Mouse (Mus musculus) left cerebral cortex, adult 18-20 months (tissue): ENCODE data around the gene Mrgprd. TPM values are rescaled to one million over a fixed set of nuclear protein-coding genes. Genes with fewer than 3 reads are reported as not detected.

Experiments used
- DNase-seq, 2 experiments: peaks; one replicate each; pipeline ENCODE4 v3.0.0; 2021 to 2022; ENCODE audit warnings: low spot score in 2 of 2, mixed read lengths in 1 of 2
- long read RNA-seq, 2 experiments: library from polyadenylated mRNA; stranded (forward); transcript quantifications; one replicate each; pipeline ENCODE4 v2.0.0; 2021
- total RNA-seq, 2 experiments: library from RNA; stranded (reverse); gene quantifications; 2 replicates each; pipeline ENCODE4 v1.2.3; 2021

Mrgprd gene
- not detected for total RNA-seq
- long read RNA-seq, experiment 1, result 0 reads
- long read RNA-seq, experiment 2, result 0 reads

GRCm38 (mm10) chr7:145314785-145315411 lies at the start of gene Mrgprd:
Mrgprd (plus strand) TSS chr7:145314835.
- no peak for DNase-seq

GRCm38 (mm10) chr7:145266011-145266410 lies 48.6 kb upstream of the Mrgprd start:
- no peak for DNase-seq

GRCm38 (mm10) chr7:145268890-145269289 lies 45.7 kb upstream of the Mrgprd start:
- no peak for DNase-seq

GRCm38 (mm10) chr7:145270955-145271354 lies 43.7 kb upstream of the Mrgprd start:
- no peak for DNase-seq

GRCm38 (mm10) chr7:145275488-145275887 lies 39.1 kb upstream of the Mrgprd start:
- DNase-seq, result no peak

GRCm38 (mm10) chr7:145281396-145281795 lies 33.2 kb upstream of the Mrgprd start:
- DNase-seq, result no peak

GRCm38 (mm10) chr7:145283041-145283440 lies 31.6 kb upstream of the Mrgprd start:
- DNase-seq, result no peak

- DNase-seq, result peak; percentile 91
Measured at GRCm38 (mm10) chr7:145283487-145284187, 31.0 kb upstream of the Mrgprd start, which contains the start of gene Tpcn2. Tpcn2 (minus strand) TSS chr7:145284011.

- DNase-seq, result no peak
Measured at GRCm38 (mm10) chr7:145284293-145284692, 30.3 kb upstream of the Mrgprd start.

GRCm38 (mm10) chr7:145285476-145285875 lies 29.2 kb upstream of the Mrgprd start:
- DNase-seq, result no peak

GRCm38 (mm10) chr7:145287410-145287809 lies 27.2 kb upstream of the Mrgprd start:
- DNase-seq, result no peak

- DNase-seq, result peak in 1 of 2 experiments; percentile 20
Measured at GRCm38 (mm10) chr7:145289302-145289701, 25.3 kb upstream of the Mrgprd start.

- DNase-seq, result no peak
Measured at GRCm38 (mm10) chr7:145291847-145292246, 22.8 kb upstream of the Mrgprd start.

GRCm38 (mm10) chr7:145292726-145293125 lies 21.9 kb upstream of the Mrgprd start:
- no peak for DNase-seq

- DNase-seq, result no peak
Measured at GRCm38 (mm10) chr7:145293859-145294258, 20.8 kb upstream of the Mrgprd start.

GRCm38 (mm10) chr7:145298666-145299490 lies 15.8 kb upstream of the Mrgprd start:
- DNase-seq, result no peak

- DNase-seq, result peak; percentile 36 to 37
Measured at GRCm38 (mm10) chr7:145299562-145300320, 14.9 kb upstream of the Mrgprd start.

- peak in 1 of 2 experiments; percentile 35 for DNase-seq
Measured at GRCm38 (mm10) chr7:145300321-145301007, 14.2 kb upstream of the Mrgprd start, which contains the start of gene Mrgprf. Mrgprf (plus strand) TSS chr7:145300828.

- DNase-seq, result no peak
Measured at GRCm38 (mm10) chr7:145301008-145301340, 13.7 kb upstream of the Mrgprd start.

- DNase-seq, result no peak
Measured at GRCm38 (mm10) chr7:145301341-145302005, 13.2 kb upstream of the Mrgprd start.
